Mouse (Mus musculus) cerebellum, postnatal 10 days (tissue): ENCODE results near the gene Lfng.

ENCODE experiments used
- DNase-seq, 2 experiments: peaks; one replicate each; pipeline ENCODE4 v3.0.0; 2021; ENCODE audit warnings: mixed read lengths in 2 of 2

The Lfng gene

DNA sequence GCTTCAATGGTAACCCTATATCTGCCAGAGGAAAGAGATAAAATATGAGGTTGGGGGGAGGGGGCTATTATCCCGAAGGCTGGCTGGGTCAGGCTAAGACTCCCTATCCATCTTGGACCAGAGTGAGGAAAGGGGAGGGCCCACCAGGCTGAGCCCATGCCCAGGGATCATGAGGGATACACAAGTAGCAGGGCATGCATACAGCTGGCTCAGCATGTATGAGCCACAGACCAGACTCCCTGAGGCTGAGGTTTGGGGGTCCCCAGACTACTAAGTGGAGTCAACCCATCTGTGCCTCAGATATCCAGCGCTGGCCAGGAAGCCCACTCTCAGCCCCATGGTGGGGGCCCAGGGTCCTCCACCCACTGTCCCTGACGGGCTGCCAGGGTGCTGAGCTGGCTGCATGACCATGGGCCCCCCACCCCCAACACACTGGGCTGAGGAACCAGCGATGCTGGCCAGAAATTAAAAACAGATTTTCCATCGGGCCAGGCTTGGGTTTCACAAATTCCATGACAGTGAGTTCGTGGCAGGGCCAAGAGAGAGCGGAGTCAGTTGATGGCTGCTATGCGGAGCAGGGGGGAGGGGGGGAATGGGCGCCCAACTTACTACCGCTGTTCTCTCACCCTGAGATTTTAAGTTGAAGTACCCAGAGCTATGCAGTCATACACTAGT is 34.3 kb downstream of the Lfng start:
- DNase-seq: peak in 1 of 2 experiments; percentile 63

DNA sequence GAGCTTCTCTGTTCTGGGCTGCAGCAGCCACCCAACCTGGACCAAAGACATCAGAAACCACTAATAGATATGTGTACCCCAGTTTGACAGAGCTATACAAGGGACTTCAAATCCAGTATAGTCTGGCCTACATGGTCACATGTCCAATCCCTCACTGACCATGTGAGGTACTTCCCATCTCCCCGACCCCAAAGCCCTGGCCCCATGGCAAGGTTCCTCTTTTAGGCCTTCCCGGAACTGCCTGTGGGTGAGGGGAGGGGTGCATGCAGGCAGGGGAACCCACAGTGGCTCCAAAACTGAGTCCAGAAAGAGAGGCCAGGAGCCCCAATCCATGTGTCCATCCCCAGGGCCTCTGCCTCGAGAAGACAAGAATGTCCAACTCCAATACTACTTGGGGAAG is 35.0 kb downstream of the Lfng start:
- DNase-seq: no peak

DNA sequence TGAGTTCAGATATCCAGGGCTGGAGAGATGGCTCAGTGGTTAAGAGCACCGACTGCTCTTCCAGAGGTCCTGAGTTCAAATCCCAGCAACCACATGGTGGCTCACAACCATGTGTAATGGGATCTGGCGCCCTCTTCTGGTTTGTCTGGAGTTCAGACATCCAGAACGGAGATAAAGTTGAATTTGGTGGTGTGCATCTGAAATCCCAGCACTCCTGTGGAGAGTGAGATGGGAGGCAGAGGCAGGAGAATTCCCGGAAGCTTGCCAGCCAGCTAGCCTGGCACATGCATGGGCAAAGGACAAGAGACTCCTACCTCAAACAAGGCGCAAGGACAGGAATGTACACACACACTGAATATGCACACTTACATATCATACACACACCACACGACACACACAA is 37.1 kb downstream of the Lfng start:
- no peak for DNase-seq

DNA sequence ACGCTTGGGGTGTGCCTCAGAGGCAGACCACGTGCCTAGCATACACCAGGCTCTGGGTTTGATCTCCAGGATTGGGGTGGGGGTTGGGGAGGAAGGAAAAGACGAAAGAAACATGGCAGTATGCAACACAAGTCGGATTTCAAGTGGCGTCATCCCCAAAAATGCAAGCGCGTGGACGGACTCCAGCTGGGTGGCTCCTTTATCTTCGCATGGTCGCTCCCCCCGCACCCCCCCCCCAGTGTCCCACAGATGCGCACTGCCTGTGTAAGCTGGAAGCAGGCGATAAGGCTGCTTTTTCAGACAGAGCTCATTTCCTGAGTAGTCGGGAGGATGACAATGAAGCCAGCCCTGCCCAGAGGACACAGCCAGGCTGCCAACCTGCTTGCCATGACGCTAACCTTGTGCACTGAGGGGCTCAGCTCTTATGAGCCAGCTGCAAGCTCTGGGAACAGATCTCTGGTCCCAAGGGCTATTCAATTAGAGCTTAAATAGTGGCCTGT is 37.6 kb downstream of the Lfng start:
- DNase-seq: no peak

DNA sequence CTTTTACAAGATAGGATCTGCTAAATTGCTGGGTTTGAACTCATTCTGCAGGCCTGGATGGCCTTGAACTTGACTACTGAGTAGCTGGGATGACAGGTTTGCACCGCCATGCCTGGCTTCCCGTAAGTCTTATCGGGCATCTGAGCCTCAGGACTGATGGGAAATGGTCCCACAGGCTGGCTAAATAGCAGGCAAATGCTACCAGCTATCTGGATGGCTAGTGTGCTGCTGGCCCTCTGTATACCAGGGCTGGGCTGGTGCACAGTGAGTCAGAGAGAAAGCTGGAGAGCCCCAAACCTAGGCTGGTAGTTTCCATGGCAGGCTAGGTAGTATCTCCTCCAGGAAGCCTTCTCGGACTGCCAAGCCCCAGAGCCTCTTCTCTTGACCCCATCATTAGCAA is 38.3 kb downstream of the Lfng start:
- no peak for DNase-seq

DNA sequence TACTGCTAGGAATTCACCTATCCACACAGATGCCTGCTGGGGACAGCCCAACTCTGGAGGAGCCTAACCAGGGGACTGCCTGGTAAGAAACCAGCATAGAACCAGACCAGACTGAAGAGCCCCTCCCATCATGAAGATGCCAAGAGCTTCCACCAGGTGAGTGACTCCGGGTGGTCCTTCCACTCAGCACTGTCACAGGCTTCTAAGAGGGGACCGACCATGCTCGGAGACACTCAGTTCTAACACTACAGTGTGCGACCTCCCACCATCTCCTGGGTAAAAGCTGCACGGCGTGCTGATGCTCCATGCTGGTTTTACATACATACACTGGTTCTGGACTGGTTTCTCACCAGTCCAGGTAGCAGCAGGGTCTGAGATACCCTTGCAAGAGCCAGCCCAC is 39.1 kb downstream of the Lfng start:
- no peak for DNase-seq

DNA sequence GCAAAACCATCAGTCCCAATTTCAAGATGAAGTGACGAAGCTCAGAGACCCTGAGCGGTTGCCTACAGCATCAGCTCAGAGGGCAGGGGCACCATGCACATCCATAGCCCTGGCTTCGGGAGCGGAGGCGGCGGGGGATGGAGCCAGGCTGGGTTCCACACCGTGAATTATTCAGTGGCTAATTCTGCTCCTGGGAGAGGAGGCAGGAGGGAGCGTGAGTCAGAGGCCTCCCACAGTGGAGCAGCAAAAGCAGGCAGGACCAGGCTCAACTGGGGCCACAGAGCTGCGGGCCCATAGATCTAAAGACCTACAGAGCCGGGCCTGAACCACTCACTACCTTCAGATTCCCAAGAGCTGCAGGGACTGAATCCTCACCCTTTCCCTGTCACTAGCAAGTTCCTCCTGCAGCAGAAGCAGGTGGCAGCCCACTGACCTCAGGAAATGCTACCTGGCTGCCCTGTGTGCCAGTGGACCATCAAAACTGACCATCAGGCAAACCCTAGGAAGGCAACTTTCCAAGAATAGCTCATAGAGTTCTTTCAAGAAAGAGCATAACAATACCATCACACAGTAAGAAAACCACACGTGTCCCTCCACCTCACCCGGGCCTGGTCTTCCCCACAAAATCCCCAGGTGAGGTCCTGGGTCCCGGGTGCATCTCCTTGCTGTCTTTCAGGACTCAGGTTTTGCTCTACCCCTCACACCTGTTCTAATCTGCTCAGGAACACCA is 40.1 kb downstream of the Lfng start:
- DNase-seq: peak in 1 of 2 experiments; percentile 38

DNA sequence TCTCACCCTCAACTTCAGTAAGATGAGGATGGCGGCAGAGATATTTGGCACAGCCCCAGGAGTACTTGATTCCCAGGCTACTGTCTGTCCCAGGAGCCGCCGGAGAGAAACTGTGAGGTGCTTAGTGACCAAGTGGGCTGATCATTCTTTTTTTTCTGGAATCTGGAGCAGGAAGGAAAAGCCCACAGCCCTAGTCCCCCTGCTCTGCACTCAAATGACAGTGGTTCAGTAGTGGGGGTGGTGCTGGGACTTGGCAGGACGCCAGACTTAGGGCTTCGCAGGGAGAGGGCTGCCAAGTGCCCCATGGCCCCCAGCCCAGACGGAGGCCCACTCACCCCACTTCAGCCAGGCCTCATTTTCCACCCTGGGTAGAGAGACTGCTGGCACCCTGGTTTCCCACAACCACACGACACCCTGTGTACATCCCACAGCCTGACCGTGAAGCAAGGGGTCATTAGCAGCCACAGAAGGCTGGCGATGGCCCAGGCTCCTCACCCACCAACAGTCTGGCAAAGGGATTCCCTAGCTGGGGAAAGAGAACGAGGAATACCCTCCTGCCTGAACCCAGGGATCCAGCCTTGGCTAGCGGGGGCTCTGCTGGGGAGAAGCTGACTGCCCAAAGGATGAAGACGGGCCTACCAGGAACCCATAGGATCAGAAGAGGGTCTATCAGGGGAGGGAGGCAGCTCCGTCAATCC is 40.9 kb downstream of the Lfng start:
- DNase-seq: peak; percentile 86 to 89

DNA sequence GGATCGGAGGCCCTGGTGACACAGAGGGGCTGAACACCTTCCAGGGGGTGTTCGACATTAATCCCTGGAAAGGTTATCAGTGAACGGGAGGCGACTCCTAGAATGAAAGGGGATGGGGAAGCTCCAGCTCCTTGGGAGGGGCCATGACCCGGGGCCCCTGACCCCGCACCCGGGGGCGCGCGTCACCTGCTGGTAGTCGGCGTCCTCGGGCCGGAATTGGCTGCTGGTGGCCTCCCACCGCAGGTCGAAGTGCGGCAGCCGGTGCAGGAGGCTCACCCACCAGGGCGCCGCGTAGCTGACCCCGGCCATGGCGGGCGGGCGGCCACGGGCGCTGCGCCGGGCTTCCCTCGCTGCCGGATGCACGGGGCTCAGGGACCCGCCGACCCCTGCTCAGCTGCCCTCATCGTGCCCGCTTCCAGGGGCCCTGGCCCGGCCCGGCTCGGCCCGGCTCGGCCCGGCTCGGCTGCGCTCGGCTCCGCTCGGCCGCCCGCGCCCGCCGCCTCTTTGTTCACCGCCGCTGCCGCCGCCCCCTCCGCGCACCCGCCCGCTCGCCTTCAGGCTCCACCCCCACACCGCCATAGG is 41.5 kb downstream of the Lfng start, which contains the start of gene Ttyh3:
TSS of gene Ttyh3 (minus strand) at position 513 of the 582 bp plus-strand sequence.
- no peak for DNase-seq

DNA sequence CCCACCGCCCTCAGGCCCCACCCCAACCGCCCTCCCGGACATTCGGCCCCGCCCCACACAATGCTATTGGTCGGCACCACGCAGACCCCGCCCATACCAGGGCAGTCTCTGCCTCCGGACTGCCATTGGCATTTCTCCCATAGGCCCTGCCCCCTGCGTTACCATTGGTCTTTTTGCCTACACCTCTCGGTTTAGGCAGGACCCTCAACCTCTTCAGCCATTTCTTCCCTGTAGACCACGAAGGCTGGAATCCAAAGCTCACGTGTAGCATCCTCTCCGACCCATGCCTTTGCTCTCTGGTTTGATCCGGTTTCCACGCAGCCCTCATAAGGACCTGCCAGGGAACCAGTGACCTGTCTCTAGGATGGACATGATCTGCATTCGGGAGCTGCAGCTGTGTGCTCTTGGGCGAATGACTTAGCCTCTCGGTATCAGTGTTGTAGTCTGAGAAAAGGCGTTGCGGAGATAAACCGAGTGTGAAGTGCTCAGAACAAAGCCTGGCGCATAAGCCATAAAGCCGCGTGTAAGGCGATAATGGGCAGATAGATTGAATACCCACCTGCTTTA is 42.1 kb downstream of the Lfng start:
- DNase-seq: peak; percentile 100

DNA sequence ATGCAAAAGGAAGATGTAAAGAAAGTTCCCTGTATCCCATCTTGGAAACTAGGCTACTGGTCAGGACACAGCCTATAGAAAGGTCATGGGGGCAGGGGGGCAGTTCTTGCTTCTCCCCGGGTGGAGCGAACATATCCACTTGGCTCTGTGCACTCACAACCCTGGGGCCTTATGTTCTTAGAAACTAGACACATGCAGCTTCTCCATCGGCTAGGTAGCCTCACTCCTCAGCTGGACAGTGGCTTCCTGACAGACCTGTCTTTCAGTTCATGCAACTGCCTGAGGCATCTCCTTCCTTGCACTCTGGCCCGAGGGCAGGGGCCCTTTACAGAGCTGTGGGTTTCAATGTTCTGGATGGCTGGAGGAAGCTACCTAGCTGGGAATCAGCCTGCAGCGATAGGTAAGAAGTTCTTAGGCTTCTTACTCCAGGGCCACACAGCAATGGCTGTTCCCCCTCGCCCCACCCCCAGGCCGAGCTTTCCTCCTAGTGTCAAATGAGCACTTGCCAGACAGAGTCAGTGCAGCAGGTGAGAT is 42.8 kb downstream of the Lfng start:
- peak in 1 of 2 experiments; percentile 26 for DNase-seq

DNA sequence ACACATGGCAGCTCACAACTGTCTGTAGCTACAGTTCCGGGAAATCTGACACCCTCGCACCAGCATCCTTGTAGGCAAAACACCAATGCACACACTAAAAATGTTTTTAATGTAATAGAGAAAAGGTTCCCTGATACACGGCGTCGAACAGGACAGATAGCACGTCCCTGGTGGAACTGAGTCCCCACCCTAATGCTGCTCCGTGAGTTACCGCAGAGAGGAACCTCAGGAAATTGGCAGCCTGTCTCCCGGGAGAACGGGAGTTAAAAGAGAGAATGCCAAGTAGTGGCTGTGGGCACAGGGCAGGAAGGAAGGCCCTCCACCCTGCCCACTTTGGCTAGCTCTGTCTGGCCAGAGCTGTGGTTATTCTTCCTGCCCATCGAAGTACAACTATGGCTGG is 44.1 kb downstream of the Lfng start:
- DNase-seq: peak in 1 of 2 experiments; percentile 29

DNA sequence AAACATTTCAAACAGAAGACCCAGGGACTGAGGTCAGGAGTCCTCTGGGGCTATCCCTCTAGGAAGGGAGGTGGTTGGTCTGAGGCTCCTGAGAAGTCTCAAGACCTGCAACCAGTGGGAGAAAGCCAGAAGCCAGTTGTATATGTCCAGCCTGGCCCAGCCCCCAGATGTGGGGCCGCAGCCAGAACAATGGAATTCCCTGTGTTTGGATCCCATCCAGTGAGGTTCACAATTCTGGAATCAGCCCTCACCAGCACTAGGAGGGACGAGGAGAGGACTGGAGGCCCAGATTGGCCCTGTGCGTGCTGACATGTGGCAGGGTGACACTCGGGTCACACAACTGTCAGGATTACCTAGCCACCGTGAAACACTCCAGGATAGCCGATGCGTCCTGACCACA is 45.5 kb downstream of the Lfng start:
- DNase-seq: no peak

DNA sequence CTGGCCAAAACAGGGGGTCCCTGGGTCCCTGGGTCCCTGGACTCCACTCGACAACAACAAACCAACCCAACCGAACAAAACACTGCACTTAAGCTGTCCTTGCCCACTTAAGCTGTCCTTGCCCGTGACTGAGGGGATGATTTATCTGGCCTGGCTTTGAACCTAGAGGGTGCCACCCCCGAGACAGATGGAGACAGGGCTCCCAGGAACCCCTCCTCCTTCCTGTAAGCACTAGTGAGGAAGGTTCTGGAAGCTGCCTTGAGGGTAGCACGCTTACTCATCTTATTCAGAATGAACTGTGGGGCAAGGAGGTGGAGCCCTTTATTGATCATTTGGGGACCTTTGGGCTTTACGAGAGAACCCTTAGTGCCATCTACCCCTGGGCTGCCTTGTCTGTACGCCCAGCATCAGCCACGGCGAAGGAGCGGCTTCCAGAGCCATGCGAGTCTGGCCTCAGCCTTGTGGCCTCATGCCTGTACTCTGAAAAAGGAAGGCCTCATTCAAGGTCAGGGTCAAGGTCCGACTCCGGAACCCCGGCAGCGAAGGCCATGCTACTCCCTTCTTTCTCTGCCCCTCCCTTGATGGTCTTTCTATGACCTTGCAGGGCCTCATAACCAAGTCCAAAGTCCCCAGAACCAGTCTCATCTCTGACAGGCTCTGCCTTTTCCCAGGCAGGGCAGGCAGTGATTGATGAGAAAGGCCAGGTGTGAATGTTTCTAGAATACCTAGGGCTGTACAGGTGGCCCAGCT is 47.2 kb downstream of the Lfng start:
- no peak for DNase-seq

DNA sequence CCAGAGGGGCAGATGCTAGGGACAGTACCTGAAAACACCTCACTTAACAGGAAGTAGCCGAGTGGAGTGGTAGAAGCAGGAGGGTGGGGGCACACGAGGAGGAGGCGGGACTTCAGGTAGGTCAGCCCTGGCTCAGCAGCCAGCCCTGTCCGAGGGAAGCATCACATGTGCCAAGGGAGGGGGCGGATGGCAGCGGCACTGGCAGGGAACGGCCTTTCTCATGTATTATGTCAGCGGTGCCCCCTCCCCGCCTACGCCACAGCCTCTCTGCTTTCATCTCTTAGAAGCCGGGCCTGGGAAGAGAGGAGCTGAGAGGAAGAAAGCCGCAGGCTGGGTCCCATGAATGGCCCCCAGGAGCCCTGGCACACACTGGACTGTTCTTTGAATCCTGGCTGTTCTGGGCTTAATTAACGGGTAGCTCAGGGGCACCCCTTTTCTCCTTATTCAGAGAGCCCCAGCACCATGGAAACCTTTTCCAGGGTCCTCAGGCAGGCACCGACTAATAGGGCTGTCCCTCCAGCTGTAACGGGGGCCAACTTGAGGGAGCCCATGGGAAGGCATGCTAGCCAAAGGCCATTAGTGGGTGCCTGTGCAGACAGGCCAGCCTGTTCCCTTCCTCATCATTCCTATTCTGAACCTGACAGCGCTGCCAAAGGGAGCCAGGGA is 52.6 kb downstream of the Lfng start:
- DNase-seq: peak; percentile 79 to 82

DNA sequence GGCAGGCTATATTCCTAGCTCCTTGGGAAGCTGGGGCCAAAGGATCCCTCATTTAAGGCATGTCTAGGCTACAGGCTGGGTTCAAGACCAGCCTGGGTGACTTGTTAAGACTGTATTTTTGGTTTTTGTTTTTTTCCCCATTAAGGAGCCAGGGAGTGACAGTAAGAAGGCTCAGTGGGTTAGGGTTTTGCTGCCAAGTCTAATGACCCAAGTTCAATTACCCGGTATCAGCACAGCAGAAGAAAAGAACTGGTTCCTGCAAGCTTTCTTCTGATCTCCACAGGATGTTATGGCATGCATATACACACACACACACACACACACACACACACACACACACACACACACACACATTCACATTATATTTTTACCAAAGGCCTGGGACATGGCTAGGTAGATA is 53.3 kb downstream of the Lfng start:
- no peak for DNase-seq

DNA sequence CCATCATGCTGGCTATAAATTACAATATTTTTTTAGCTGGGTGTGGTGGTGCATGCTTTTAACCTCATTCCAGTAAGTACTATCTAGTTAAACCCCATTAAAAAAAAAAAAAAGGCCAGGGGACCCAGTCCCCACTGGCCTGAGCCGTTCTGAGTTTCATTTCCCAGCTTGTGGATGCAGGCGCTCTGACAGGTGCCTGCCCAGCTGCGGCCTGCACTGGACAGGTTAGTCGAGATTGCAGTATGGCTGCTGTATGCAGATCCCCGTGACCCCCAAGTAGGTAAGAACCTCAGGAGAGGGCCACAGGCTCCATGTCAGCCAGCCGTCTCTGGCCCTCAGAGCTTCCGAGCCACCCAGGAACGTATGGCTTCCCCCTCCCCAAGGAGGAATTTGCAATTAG is 54.3 kb downstream of the Lfng start:
- no peak for DNase-seq

DNA sequence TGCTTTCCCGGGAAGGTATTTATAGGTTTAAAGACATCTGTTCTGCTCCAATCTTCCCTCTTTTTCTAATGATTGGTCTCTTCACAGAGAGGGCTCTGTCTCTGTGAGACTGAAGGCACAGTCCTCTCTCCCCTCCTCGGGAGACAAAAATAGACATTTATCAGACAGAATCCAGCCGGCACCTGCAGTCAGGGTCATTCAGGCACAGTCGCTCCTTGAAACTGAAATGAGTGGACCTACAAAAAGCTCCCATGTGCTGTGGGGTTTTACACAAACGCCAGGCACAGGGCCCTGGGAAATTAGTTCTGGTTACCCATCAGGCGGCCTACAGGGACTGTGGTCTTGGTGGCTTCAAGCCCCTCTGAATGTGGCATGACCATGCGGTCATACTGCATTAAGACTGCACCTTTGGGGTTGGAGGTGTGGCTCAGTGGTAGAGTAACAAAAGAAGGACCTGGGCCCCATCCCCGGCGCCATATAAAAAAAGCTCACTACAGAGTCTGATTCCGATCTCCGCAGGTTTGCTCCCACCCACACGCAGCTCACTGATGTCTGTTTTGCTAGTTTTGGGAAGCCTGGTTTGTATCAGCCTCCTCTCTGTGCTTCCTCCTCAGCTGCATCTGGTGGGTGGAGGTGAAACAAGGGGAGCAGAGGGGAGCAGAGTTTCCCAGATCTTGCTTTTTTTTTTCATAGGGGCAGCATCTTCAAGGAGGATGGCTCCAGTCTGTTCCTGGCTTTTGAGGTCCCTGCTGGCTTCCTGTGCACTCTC is 54.9 kb downstream of the Lfng start:
- no peak for DNase-seq

DNA sequence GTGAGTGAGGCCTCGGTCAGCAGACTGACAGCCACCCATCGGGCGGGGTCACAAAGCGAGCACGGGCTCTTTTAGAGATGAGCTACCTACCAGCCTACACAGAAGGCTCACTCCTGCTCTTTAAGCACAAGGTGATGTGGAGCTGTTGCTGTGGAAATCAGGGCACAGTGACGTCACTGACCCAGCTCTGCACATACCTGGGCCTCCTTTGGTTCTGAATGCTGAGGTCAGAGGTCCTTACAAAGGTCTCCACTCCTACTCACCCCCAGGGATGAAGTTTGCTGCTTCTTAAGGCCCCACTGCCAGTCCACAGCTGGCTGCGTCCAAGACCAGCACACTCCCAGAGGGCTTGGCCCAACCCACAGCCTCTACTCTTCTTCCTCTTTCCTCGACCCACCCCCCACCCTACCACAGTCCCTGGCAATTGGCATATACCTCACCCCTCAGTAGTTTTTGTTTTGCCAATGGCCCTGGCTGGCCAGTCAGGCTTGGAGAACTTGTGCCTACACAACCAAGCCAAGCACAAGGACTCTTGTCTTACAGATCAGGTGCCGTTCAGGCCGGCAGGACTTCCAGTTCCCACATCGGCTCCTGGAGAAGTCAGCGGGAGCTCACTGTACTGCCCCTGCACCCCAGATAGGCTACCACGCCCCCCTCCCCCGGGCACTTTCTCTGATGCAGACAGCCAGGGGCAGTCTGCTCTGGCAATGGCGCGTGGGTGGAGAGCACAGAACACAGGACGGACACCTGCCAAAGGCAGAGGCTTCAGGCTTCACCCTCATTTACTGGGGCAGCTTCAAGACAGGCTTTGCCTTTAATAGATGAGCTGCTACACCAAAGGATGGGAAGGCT is 55.8 kb downstream of the Lfng start:
- peak in 1 of 2 experiments; percentile 57 for DNase-seq
